Mouse (Mus musculus) activated CD4-positive, CD25-positive, alpha-beta regulatory T cell (primary cell): Measurements from ENCODE around the gene Gm6309. TPM values are rescaled to one million over a fixed set of nuclear protein-coding genes. Genes with fewer than 3 reads are reported as not detected.

ENCODE experiments used
- polyA plus RNA-seq, 2 experiments: library from polyadenylated mRNA; unstranded; fragments of 100-300 nt; shearing (Covaris generic); gene quantifications; one replicate each; pipeline ENCODE4 v1.2.1; 2017

Gm6309 gene
- polyA plus RNA-seq: not detected

GRCm38 (mm10) chr5:146170621-146171020, at the start of gene Gm6309:
Gene Gm6309, minus strand, starts transcription at chr5:146170721.

GRCm38 (mm10) chr5:146185204-146185603, 14.7 kb upstream of the Gm6309 start, which contains the start of gene 1700001J03Rik:
Gene 1700001J03Rik, minus strand, starts transcription at chr5:146185304.

GRCm38 (mm10) chr5:146160439-146160838, 10.1 kb downstream of the Gm6309 start, which contains the start of gene Gm5565:
Gene Gm5565, minus strand, starts transcription at chr5:146160539.

Other genes starting within 250 kb of the Gm6309 start
- gene Cyp3a25, start 161.1 kb downstream of the Gm6309 start, polyA plus RNA-seq: not detected
- not detected for gene Cyp3a59, start 91.5 kb downstream of the Gm6309 start, polyA plus RNA-seq
- not detected for gene Gm5565, start 10.2 kb downstream of the Gm6309 start, polyA plus RNA-seq
- not detected for gene 1700001J03Rik, start 14.6 kb upstream of the Gm6309 start, polyA plus RNA-seq
- 10 to 100 TPM; 60.7 to 71.9 TPM for gene Rnf6, start 50.8 kb upstream of the Gm6309 start, polyA plus RNA-seq
- gene Cdk8, start 60.5 kb upstream of the Gm6309 start, polyA plus RNA-seq: 10 to 100 TPM; 13.1 to 18.2 TPM
- not detected for gene Wasf3, start 214.3 kb upstream of the Gm6309 start, polyA plus RNA-seq